Mouse (Mus musculus): ENCODE data around the gene Nup188.

The Nup188 gene

GRCm38 (mm10) chr2:30285004-30285403 is 1.2 kb upstream of the Nup188 start:
- DNase-seq (ENCODE audit: low spot score in 2 of 2): no peak

GRCm38 (mm10) chr2:30285416-30286181 is 598 bp upstream of the Nup188 start:
- peak; percentile 24 to 27 for DNase-seq (ENCODE audit: low spot score in 2 of 2)

- peak in 1 of 2 experiments; percentile 24 for DNase-seq (ENCODE audit: low spot score in 2 of 2)
Observed at GRCm38 (mm10) chr2:30287027-30287373, 803 bp downstream of the Nup188 start.

- DNase-seq (ENCODE audit: low spot score in 2 of 2): no peak
Observed at GRCm38 (mm10) chr2:30299525-30299924, 13.3 kb downstream of the Nup188 start.

- DNase-seq (ENCODE audit: low spot score in 2 of 2): no peak
Observed at GRCm38 (mm10) chr2:30299966-30300365, 13.8 kb downstream of the Nup188 start.

- DNase-seq (ENCODE audit: low spot score in 2 of 2): no peak
Observed at GRCm38 (mm10) chr2:30306087-30306486, 19.9 kb downstream of the Nup188 start.

- DNase-seq (ENCODE audit: low spot score in 2 of 2): no peak
Observed at GRCm38 (mm10) chr2:30309351-30309750, 23.2 kb downstream of the Nup188 start.

GRCm38 (mm10) chr2:30311481-30311880 is 25.3 kb downstream of the Nup188 start:
- no peak for DNase-seq (ENCODE audit: low spot score in 2 of 2)

GRCm38 (mm10) chr2:30316136-30316535 is 29.9 kb downstream of the Nup188 start:
- no peak for DNase-seq (ENCODE audit: low spot score in 2 of 2)

GRCm38 (mm10) chr2:30316955-30317354 is 30.8 kb downstream of the Nup188 start:
- DNase-seq (ENCODE audit: low spot score in 2 of 2): peak in 1 of 2 experiments; percentile 21

- DNase-seq (ENCODE audit: low spot score in 2 of 2): no peak
Observed at GRCm38 (mm10) chr2:30319260-30319659, 33.1 kb downstream of the Nup188 start.

GRCm38 (mm10) chr2:30323111-30323510 is 36.9 kb downstream of the Nup188 start:
- no peak for DNase-seq (ENCODE audit: low spot score in 2 of 2)

GRCm38 (mm10) chr2:30325296-30325695 is 39.1 kb downstream of the Nup188 start:
- DNase-seq (ENCODE audit: low spot score in 2 of 2): no peak

GRCm38 (mm10) chr2:30327276-30327675 is 41.1 kb downstream of the Nup188 start:
- no peak for DNase-seq (ENCODE audit: low spot score in 2 of 2)

GRCm38 (mm10) chr2:30328791-30329190 is 42.6 kb downstream of the Nup188 start:
- no peak for DNase-seq (ENCODE audit: low spot score in 2 of 2)

GRCm38 (mm10) chr2:30335324-30335723 is 49.1 kb downstream of the Nup188 start:
- no peak for DNase-seq (ENCODE audit: low spot score in 2 of 2)

- DNase-seq (ENCODE audit: low spot score in 2 of 2): peak in 1 of 2 experiments; percentile 46
Observed at GRCm38 (mm10) chr2:30336174-30336915, 50.1 kb downstream of the Nup188 start.

GRCm38 (mm10) chr2:30337179-30337578 is 51.0 kb downstream of the Nup188 start:
- DNase-seq (ENCODE audit: low spot score in 2 of 2): no peak

- peak in 1 of 2 experiments; percentile 4 for DNase-seq (ENCODE audit: low spot score in 2 of 2)
Observed at GRCm38 (mm10) chr2:30342061-30342460, 55.9 kb downstream of the Nup188 start.

GRCm38 (mm10) chr2:30342544-30342943 is 56.3 kb downstream of the Nup188 start:
- DNase-seq (ENCODE audit: low spot score in 2 of 2): no peak

- DNase-seq (ENCODE audit: low spot score in 2 of 2): peak; percentile 26 to 38
Observed at GRCm38 (mm10) chr2:30343601-30344137, 57.5 kb downstream of the Nup188 start.

- no peak for DNase-seq (ENCODE audit: low spot score in 2 of 2)
Observed at GRCm38 (mm10) chr2:30345971-30346676, 59.9 kb downstream of the Nup188 start.
